Mouse (Mus musculus): ENCODE data around the gene Inka1. TPM values are rescaled to one million over a fixed set of nuclear protein-coding genes. Genes with fewer than 3 reads are reported as not detected.

The Inka1 gene
- polyA plus RNA-seq, 1 experiment from 2014 or later: 40.9 TPM

GRCm38 (mm10) chr9:107992197-107992596 is 6.5 kb upstream of the Inka1 start, which contains the start of gene Cdhr4:
Gene Cdhr4, plus strand, starts transcription at chr9:107992497.
- Histone ChIP-seq H3K9me3 (replicated peaks; ENCODE audit: control insufficient read depth, low read length) (no peaks in the 10 kb centered on the region), H3K36me3 (ENCODE audit: control insufficient read depth, insufficient read depth) (no peaks in the 10 kb centered on the region), H3K4me3 (ENCODE audit: low read length) (no peak within 1 kb of the TSS), H3K9ac (ENCODE audit: low read length) (no peak within 1 kb of the TSS), H3K27me3 (ENCODE audit: control insufficient read depth, insufficient read depth, low read length) (no peaks in the 10 kb centered on the region), H3K4me1 (ENCODE audit: control insufficient read depth, insufficient read depth, low read length) (no peaks in the 10 kb centered on the region; the same call in 1 of the 2 replicates), H3K27ac (ENCODE audit: low read length) (no peak within 1 kb of the TSS), H3K4me2 (ENCODE audit: low read depth, low read length) (no peak within 1 kb of the TSS)
- WGBS: 72% methylated on average over 2 of the region's 2 CpGs
- no peak for ATAC-seq (replicated peaks; ENCODE audit: extremely low read depth, insufficient read depth, low FRiP score)

GRCm38 (mm10) chr9:107987950-107988349 is 2.3 kb upstream of the Inka1 start:
- H3K4me3 ChIP-seq (ENCODE audit: low read length): no peak overlapping the region
- no peaks in the 10 kb centered on the region for H3K36me3 ChIP-seq (ENCODE audit: control insufficient read depth, insufficient read depth)
- peaks cover 25% of the 10 kb centered on the region for H3K4me1 ChIP-seq (ENCODE audit: control insufficient read depth, insufficient read depth, low read length)
- no peaks in the 10 kb centered on the region for H3K9me3 ChIP-seq (replicated peaks; ENCODE audit: control insufficient read depth, low read length)
- WGBS: 65% methylated on average over 3 of the region's 3 CpGs
- H3K27me3 ChIP-seq (ENCODE audit: control insufficient read depth, insufficient read depth, low read length): no peaks in the 10 kb centered on the region
- no peak overlapping the region for H3K4me2 ChIP-seq (ENCODE audit: low read depth, low read length)
- H3K27ac ChIP-seq (ENCODE audit: low read length): no peak overlapping the region
- no peak for ATAC-seq (replicated peaks; ENCODE audit: extremely low read depth, insufficient read depth, low FRiP score)
- no peak overlapping the region for H3K9ac ChIP-seq (ENCODE audit: low read length)

- 1% methylated on average over 18 of the region's 18 CpGs for WGBS
- peaks cover 40% of the 10 kb centered on the region for H3K4me1 ChIP-seq (ENCODE audit: control insufficient read depth, insufficient read depth, low read length)
These were observed 697 bp upstream of the Inka1 start for GRCm38 (mm10) chr9:107986376-107986775.

GRCm38 (mm10) chr9:107984754-107985055 is 974 bp downstream of the Inka1 start:
- Histone ChIP-seq H3K4me3 (ENCODE audit: low read length) (peak overlapping the region; percentile 83), H3K36me3 (ENCODE audit: control insufficient read depth, insufficient read depth) (peaks cover 2% of the 10 kb centered on the region; the same call in 1 of the 2 replicates), H3K4me2 (ENCODE audit: low read depth, low read length) (peak overlapping the region; percentile 88), H3K9me3 (replicated peaks; ENCODE audit: control insufficient read depth, low read length) (no peaks in the 10 kb centered on the region), H3K4me1 (ENCODE audit: control insufficient read depth, insufficient read depth, low read length) (peaks cover 49% of the 10 kb centered on the region), H3K27me3 (ENCODE audit: control insufficient read depth, insufficient read depth, low read length) (no peaks in the 10 kb centered on the region), H3K27ac (ENCODE audit: low read length) (peak overlapping the region; percentile 99), H3K9ac (ENCODE audit: low read length) (peak overlapping the region; percentile 81)
- 38% methylated on average over 9 of the region's 9 CpGs for WGBS
- no peak for ATAC-seq (replicated peaks; ENCODE audit: extremely low read depth, insufficient read depth, low FRiP score)

More at GRCm38 (mm10) chr9:107986376-107986775, 697 bp upstream of the Inka1 start:
- Histone ChIP-seq H3K4me3 (ENCODE audit: low read length) (peak overlapping the region; percentile 83), H3K9me3 (replicated peaks; ENCODE audit: control insufficient read depth, low read length) (no peaks in the 10 kb centered on the region), H3K27me3 (ENCODE audit: control insufficient read depth, insufficient read depth, low read length) (no peaks in the 10 kb centered on the region), H3K9ac (ENCODE audit: low read length) (peak overlapping the region; percentile 81), H3K27ac (ENCODE audit: low read length) (peak overlapping the region; percentile 99), H3K4me2 (ENCODE audit: low read depth, low read length) (peak overlapping the region; percentile 88), H3K36me3 (ENCODE audit: control insufficient read depth, insufficient read depth) (no peaks in the 10 kb centered on the region)
- 0 out of 2 replicates have a peak, but pooled peaks have one; percentile 11 for ATAC-seq (replicated peaks; ENCODE audit: extremely low read depth, insufficient read depth, low FRiP score)

GRCm38 (mm10) chr9:107984052-107984753 is 1.5 kb downstream of the Inka1 start:
- H3K4me1 ChIP-seq (ENCODE audit: control insufficient read depth, insufficient read depth, low read length): peaks cover 49% of the 10 kb centered on the region
- H3K9ac ChIP-seq (ENCODE audit: low read length): peak overlapping the region; percentile 81
- no peak for ATAC-seq (replicated peaks; ENCODE audit: extremely low read depth, insufficient read depth, low FRiP score)
- H3K9me3 ChIP-seq (replicated peaks; ENCODE audit: control insufficient read depth, low read length): no peaks in the 10 kb centered on the region
- no peaks in the 10 kb centered on the region for H3K27me3 ChIP-seq (ENCODE audit: control insufficient read depth, insufficient read depth, low read length)
- H3K36me3 ChIP-seq (ENCODE audit: control insufficient read depth, insufficient read depth): peaks cover 4% of the 10 kb centered on the region; the same call in 1 of the 2 replicates
- 45% methylated on average over 19 of the region's 19 CpGs for WGBS
- H3K4me3 ChIP-seq (ENCODE audit: low read length): peak overlapping the region; percentile 83
- H3K4me2 ChIP-seq (ENCODE audit: low read depth, low read length): peak overlapping the region; percentile 88
- peak overlapping the region; percentile 99 for H3K27ac ChIP-seq (ENCODE audit: low read length)

GRCm38 (mm10) chr9:107983421-107983890 is 2.2 kb downstream of the Inka1 start:
- peaks cover 49% of the 10 kb centered on the region for H3K4me1 ChIP-seq (ENCODE audit: control insufficient read depth, insufficient read depth, low read length)
- no peaks in the 10 kb centered on the region for H3K9me3 ChIP-seq (replicated peaks; ENCODE audit: control insufficient read depth, low read length)
- 5% methylated on average over 4 of the region's 4 CpGs for WGBS

GRCm38 (mm10) chr9:107982681-107983346 is 2.9 kb downstream of the Inka1 start, which contains the start of gene Gm20661:
Gene Gm20661, plus strand, starts transcription at chr9:107983058.
- ATAC-seq (replicated peaks; ENCODE audit: extremely low read depth, insufficient read depth, low FRiP score): peak; percentile 76
- no peaks in the 10 kb centered on the region for H3K9me3 ChIP-seq (replicated peaks; ENCODE audit: control insufficient read depth, low read length)
- peak within 1 kb of the TSS; percentile 81 for H3K9ac ChIP-seq (ENCODE audit: low read length)
- H3K4me3 ChIP-seq (ENCODE audit: low read length): peak within 1 kb of the TSS; percentile 83
- peaks cover 5% of the 10 kb centered on the region; the same call in 1 of the 2 replicates for H3K36me3 ChIP-seq (ENCODE audit: control insufficient read depth, insufficient read depth)
- peaks cover 49% of the 10 kb centered on the region for H3K4me1 ChIP-seq (ENCODE audit: control insufficient read depth, insufficient read depth, low read length)
- H3K27me3 ChIP-seq (ENCODE audit: control insufficient read depth, insufficient read depth, low read length): no peaks in the 10 kb centered on the region
- 8% methylated on average over 14 of the region's 14 CpGs for WGBS
- H3K4me2 ChIP-seq (ENCODE audit: low read depth, low read length): peak within 1 kb of the TSS; percentile 88
- H3K27ac ChIP-seq (ENCODE audit: low read length): peak within 1 kb of the TSS; percentile 99

More at GRCm38 (mm10) chr9:107983421-107983890, 2.2 kb downstream of the Inka1 start:
- ATAC-seq (replicated peaks; ENCODE audit: extremely low read depth, insufficient read depth, low FRiP score): peak; percentile 53
- Histone ChIP-seq H3K4me3 (ENCODE audit: low read length) (peak overlapping the region; percentile 83), H3K9ac (ENCODE audit: low read length) (peak overlapping the region; percentile 81), H3K4me2 (ENCODE audit: low read depth, low read length) (peak overlapping the region; percentile 88), H3K27me3 (ENCODE audit: control insufficient read depth, insufficient read depth, low read length) (no peaks in the 10 kb centered on the region), H3K27ac (ENCODE audit: low read length) (peak overlapping the region; percentile 99), H3K36me3 (ENCODE audit: control insufficient read depth, insufficient read depth) (peaks cover 5% of the 10 kb centered on the region; the same call in 1 of the 2 replicates)

GRCm38 (mm10) chr9:107981684-107982605 is 3.7 kb downstream of the Inka1 start:
- Histone ChIP-seq H3K4me1 (ENCODE audit: control insufficient read depth, insufficient read depth, low read length) (peaks cover 49% of the 10 kb centered on the region), H3K9ac (ENCODE audit: low read length) (peak overlapping the region; percentile 81), H3K27ac (ENCODE audit: low read length) (peak overlapping the region; percentile 99), H3K36me3 (ENCODE audit: control insufficient read depth, insufficient read depth) (peaks cover 5% of the 10 kb centered on the region; the same call in 1 of the 2 replicates), H3K4me3 (ENCODE audit: low read length) (peak overlapping the region; percentile 83), H3K9me3 (replicated peaks; ENCODE audit: control insufficient read depth, low read length) (no peaks in the 10 kb centered on the region), H3K27me3 (ENCODE audit: control insufficient read depth, insufficient read depth, low read length) (no peaks in the 10 kb centered on the region), H3K4me2 (ENCODE audit: low read depth, low read length) (peak overlapping the region; percentile 88)
- WGBS: 43% methylated on average over 7 of the region's 7 CpGs
- ATAC-seq (replicated peaks; ENCODE audit: extremely low read depth, insufficient read depth, low FRiP score): 0 out of 2 replicates have a peak, but pooled peaks have one; percentile 2

Data from heart, embryonic 16.5 days (tissue).